Mouse (Mus musculus) limb, embryonic 14.5 days (tissue): ENCODE measurements around the gene Inpp5b. TPM values are rescaled to one million over a fixed set of nuclear protein-coding genes. Genes with fewer than 3 reads are reported as not detected.

Experiments used
- ATAC-seq: fragments of 200-750 bp; cut with Nextera tagmentation; 2 replicates; pipeline ENCODE4 v1.8.0; 2017; ENCODE audit warnings: low read depth, moderate number of reproducible peaks, moderate TSS enrichment; ENCODE audit not compliant: low FRiP score
- DNase-seq: peaks from one replicate; pipeline ENCODE4 v3.0.0-alpha.2; 2015; ENCODE audit warnings: low spot score
- H3K27ac ChIP-seq: fragments of 300-500 bp; sonication (generic); replicated peaks from 2 replicates; pipeline ENCODE4 v1.5.1; 2014; ENCODE audit warnings: low read depth, mild to moderate bottlenecking, low read length, moderate library complexity, mixed read lengths
- H3K27me3 ChIP-seq: fragments of 300-500 bp; sonication (generic); 2 replicates; pipeline ENCODE4 v1.6.1; 2014; ENCODE audit warnings: low read length, mixed read lengths; ENCODE audit not compliant: control insufficient read depth, insufficient read depth
- H3K36me3 ChIP-seq: fragments of 300-500 bp; sonication (generic); 2 replicates; pipeline ENCODE4 v1.6.1; 2014; ENCODE audit warnings: mild to moderate bottlenecking, low read length, moderate library complexity, mixed read lengths; ENCODE audit not compliant: control insufficient read depth, insufficient read depth
- H3K4me1 ChIP-seq: fragments of 300-500 bp; sonication (generic); 2 replicates; pipeline ENCODE4 v1.6.1; 2014; ENCODE audit warnings: antibody characterized with exemption, low read length, mixed read lengths; ENCODE audit not compliant: control insufficient read depth, insufficient read depth
- H3K4me2 ChIP-seq: fragments of 300-500 bp; sonication (generic); replicated peaks from 2 replicates; pipeline ENCODE4 v1.6.1; 2014; ENCODE audit warnings: low read depth, mild to moderate bottlenecking, low read length, moderate library complexity; ENCODE audit not compliant: severe bottlenecking
- H3K4me3 ChIP-seq: fragments of 300-500 bp; sonication (generic); replicated peaks from 2 replicates; pipeline ENCODE4 v1.5.1; 2014; ENCODE audit warnings: low read length
- H3K9ac ChIP-seq: fragments of 300-500 bp; sonication (generic); 2 replicates; pipeline ENCODE4 v1.6.1; 2014; ENCODE audit warnings: mild to moderate bottlenecking, low read depth, low read length, moderate library complexity; ENCODE audit not compliant: severe bottlenecking
- H3K9me3 ChIP-seq: fragments of 300-500 bp; sonication (generic); 2 replicates; pipeline ENCODE4 v1.6.1; 2016; ENCODE audit warnings: low read length; ENCODE audit not compliant: control insufficient read depth
- POLR2A ChIP-seq: fragments of 200-500 bp; IDR thresholded peaks from 2 replicates; pipeline ENCODE4 v1.8.0; 2012; ENCODE audit warnings: inconsistent platforms, mild to moderate bottlenecking, moderate library complexity, borderline replicate concordance; ENCODE audit not compliant: insufficient read depth, insufficient read length; ENCODE audit errors: extremely low read depth
- WGBS: fragments of 180-500 bp; shearing (Covaris S2); extraction: QIAGEN DNeasy Blood & Tissue Kit; methylation state at CpG from one replicate; pipeline ENCODE4 v1.1.7; 2014; 5-methylcytosine and 5-hydroxymethylcytosine counted together
- polyA plus RNA-seq, 2 experiments: library from polyadenylated mRNA; depleted of rRNA in 1 of 2; stranded (reverse) in 1 of 2; unstranded in 1 of 2; fragments of >200 nt; fragmentation: Nextera tagmentation in 1 of 2; extraction: Ambion mirVana in 1 of 2; gene quantifications; 2 replicates each; pipeline versions ENCODE4 v1.2.1 to v1.2.3; 2012 to 2014

The Inpp5b gene
- polyA plus RNA-seq, 2 experiments: 28.3 to 44.3 TPM

GRCm38 (mm10) chr4:124695786-124696516 is 45.7 kb upstream of the Inpp5b start:
- Histone ChIP-seq H3K27me3 (no peaks in the 10 kb centered on the region), H3K4me2 (peak overlapping the region; percentile 18; the same call in 1 of the 2 replicates), H3K36me3 (peaks cover 3% of the 10 kb centered on the region; the same call in 1 of the 2 replicates), H3K27ac (no peak overlapping the region), H3K4me3 (no peak overlapping the region), H3K4me1 (peaks cover 17% of the 10 kb centered on the region), H3K9me3 (no peaks in the 10 kb centered on the region), H3K9ac (peak overlapping the region; percentile 5; the same call in 1 of the 2 replicates)
- no peak for TF ChIP-seq POLR2A
- WGBS: 7% methylated on average over 18 of the region's 18 CpGs
- no peak for ATAC-seq
- DNase-seq: no peak

DNA sequence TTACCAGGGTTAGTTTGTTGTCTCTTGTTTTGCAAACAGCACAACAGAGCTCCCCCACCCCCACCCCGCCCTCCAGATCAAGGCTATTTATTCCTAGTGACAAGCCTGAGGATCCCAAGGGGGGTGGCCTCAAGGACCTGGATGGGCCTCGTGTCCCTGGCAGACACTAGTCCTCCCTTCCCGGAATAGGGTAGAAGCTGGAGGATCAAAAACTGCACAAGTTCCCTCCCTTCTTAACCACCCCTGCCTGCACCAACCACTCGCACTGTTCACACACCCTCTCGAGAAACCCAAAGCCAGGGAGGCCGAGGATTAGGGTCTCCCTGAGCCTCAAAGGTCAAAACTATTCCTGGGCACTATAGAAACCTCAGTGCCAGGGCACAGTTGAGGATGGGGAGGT is 41.9 kb upstream of the Inpp5b start:
- DNase-seq (no peak), ATAC-seq (no peak)
- Histone ChIP-seq H3K4me2 (peak overlapping the region; percentile 75), H3K4me1 (peaks cover 38% of the 10 kb centered on the region), H3K4me3 (peak overlapping the region; percentile 87), H3K27ac (peak overlapping the region; percentile 88), H3K36me3 (no peaks in the 10 kb centered on the region), H3K9me3 (no peaks in the 10 kb centered on the region), H3K27me3 (no peaks in the 10 kb centered on the region), H3K9ac (peak overlapping the region; percentile 43; the same call in 1 of the 2 replicates)
- no peak for TF ChIP-seq POLR2A
- WGBS: 10% methylated on average over 6 of the region's 6 CpGs

DNA sequence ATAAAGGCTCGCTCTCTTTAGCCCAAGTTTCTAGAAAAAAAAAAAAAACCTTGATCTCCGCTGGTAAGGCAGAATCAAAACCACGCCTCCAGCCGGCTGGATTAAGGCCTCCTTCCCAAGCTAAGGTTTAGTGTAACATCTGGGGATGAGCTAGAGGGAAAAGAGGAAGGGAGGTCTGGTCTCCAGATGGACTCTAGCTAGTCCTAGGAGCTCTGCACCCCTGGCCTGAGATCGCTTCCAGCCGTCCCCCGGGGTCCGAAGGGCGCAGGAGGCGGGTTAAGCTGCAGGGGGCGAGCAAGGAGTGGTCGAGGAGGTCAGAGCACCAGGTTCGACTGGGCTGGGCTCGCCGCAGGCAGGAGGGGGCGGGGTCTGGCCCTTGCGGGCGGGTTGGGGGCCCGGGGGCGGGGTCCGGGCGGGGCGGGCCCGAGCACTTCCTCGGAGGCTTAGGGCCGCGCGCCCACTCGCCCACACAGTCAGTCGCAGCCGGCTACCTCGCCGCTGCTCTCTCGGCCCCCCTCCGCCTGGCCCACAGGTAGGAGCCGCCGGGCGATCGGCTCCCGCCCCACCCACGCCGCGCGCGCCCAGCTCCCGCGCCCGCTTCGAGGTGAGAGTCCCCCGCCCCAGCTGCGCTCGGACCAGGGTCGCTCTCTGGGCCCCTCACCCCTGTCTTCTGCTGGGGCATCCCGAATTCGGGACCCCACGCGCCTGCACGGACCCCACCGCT is 41.2 kb upstream of the Inpp5b start, which contains the start of gene Fhl3:
TSS of gene Fhl3 (plus strand) at position 454 of the 724 bp plus-strand sequence.
- H3K9me3 ChIP-seq: no peaks in the 10 kb centered on the region

DNA sequence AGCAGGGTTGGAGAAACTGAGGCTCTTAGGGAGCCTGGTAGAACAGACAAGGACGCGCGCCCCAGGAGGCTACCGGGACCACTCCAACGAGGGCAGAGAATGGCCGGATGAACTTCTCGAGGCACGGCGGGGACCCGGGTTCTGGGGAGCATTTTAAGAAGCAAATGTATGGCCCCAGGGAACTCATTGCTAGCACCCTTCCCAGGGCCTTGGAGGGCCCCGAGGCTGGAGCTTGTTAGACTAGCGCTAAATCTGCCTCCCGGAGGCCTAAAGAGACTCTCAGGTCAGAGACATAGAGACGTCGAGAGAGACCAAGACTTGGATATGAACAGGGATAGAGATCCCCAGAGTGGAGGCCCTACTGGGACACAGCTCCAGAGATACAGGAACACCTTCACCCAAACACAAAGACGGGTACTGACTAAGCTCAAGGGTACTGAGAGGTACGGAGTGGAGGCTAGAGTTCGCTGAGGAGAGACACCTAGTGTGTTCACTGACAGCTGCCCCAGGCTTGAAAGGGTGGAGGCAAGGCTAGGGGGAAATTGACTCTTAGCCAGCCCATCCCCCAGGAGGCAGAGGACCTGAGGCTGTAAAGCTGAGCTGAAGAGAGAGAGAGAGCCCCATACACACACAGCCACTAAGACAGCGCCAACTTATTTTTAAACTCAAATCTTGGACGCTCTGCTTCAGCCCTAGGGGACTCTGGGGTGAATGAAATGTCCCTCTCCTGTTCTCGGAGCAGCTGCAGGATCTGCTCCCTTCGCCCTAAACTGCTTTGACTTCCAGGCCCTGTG is 40.4 kb upstream of the Inpp5b start:
- peak; percentile 27 for ATAC-seq
- H3K36me3 ChIP-seq: peaks cover 9% of the 10 kb centered on the region
- no peaks in the 10 kb centered on the region for H3K9me3 ChIP-seq
- H3K4me1 ChIP-seq: peaks cover 45% of the 10 kb centered on the region
- peak; percentile 67 for DNase-seq
- 1% methylated on average over 22 of the region's 22 CpGs for WGBS
- H3K27ac ChIP-seq: peak overlapping the region; percentile 88
- H3K4me3 ChIP-seq: peak overlapping the region; percentile 87
- H3K4me2 ChIP-seq: peak overlapping the region; percentile 75
- no peaks in the 10 kb centered on the region for H3K27me3 ChIP-seq
- peak overlapping the region; percentile 84 for H3K9ac ChIP-seq
- TF ChIP-seq POLR2A: no peak

More for the DNA sequence above, 41.2 kb upstream of the Inpp5b start, which contains the start of gene Fhl3:
- peak within 1 kb of the TSS; percentile 84 for H3K9ac ChIP-seq
- H3K27ac ChIP-seq: peak within 1 kb of the TSS; percentile 88
- peak; percentile 93 for DNase-seq
- TF ChIP-seq POLR2A: 0 out of 2 replicates have a peak, but pooled peaks have one; percentile 48
- H3K27me3 ChIP-seq: no peaks in the 10 kb centered on the region
- peaks cover 45% of the 10 kb centered on the region for H3K4me1 ChIP-seq
- H3K4me3 ChIP-seq: peak within 1 kb of the TSS; percentile 87
- peak within 1 kb of the TSS; percentile 75 for H3K4me2 ChIP-seq
- ATAC-seq: peak; percentile 79
- peaks cover under 1% of the 10 kb centered on the region for H3K36me3 ChIP-seq
- 0% methylated on average over 28 of the region's 59 CpGs for WGBS
